Mouse (Mus musculus) brain, adult 2 months (tissue): ENCODE results near the gene Ube2q2.
"Not testable (repeated sequence)": the region's sequence is repeated elsewhere in the genome, so short reads cannot be mapped to it uniquely, and the experiment has no call there.

Experiments used
- DNase-seq: peaks from one replicate; pipeline ENCODE4 v3.0.0; 2011; ENCODE audit warnings: low read depth, low spot score

Gene Ube2q2

GRCm38 (mm10) chr9:55148854-55149498, at the start of gene Ube2q2:
Ube2q2 (plus strand) TSS chr9:55148854.
- peak; percentile 85 for DNase-seq

- no peak for DNase-seq
Observed at GRCm38 (mm10) chr9:55101117-55101516, 47.5 kb upstream of the Ube2q2 start.

- DNase-seq: no peak
Observed at GRCm38 (mm10) chr9:55102186-55102835, 46.3 kb upstream of the Ube2q2 start.

GRCm38 (mm10) chr9:55102931-55103630, 45.6 kb upstream of the Ube2q2 start:
- DNase-seq: no peak

- peak; percentile 95 for DNase-seq
Observed at GRCm38 (mm10) chr9:55110059-55110834, 38.4 kb upstream of the Ube2q2 start.

- DNase-seq: not testable (repeated sequence)
Observed at GRCm38 (mm10) chr9:55110835-55111217, 37.8 kb upstream of the Ube2q2 start.

GRCm38 (mm10) chr9:55114752-55115151, 33.9 kb upstream of the Ube2q2 start:
- peak; percentile 49 for DNase-seq

- no peak for DNase-seq
Observed at GRCm38 (mm10) chr9:55117293-55118055, 31.2 kb upstream of the Ube2q2 start.

GRCm38 (mm10) chr9:55122586-55122985, 26.1 kb upstream of the Ube2q2 start:
- no peak for DNase-seq

- no peak for DNase-seq
Observed at GRCm38 (mm10) chr9:55125735-55126134, 22.9 kb upstream of the Ube2q2 start.

GRCm38 (mm10) chr9:55126295-55126694, 22.4 kb upstream of the Ube2q2 start:
- DNase-seq: no peak

- no peak for DNase-seq
Observed at GRCm38 (mm10) chr9:55131851-55132250, 16.8 kb upstream of the Ube2q2 start.

GRCm38 (mm10) chr9:55136576-55136975, 12.1 kb upstream of the Ube2q2 start:
- DNase-seq: peak; percentile 72

GRCm38 (mm10) chr9:55137112-55137511, 11.5 kb upstream of the Ube2q2 start:
- DNase-seq: no peak

- DNase-seq: peak; percentile 26
Observed at GRCm38 (mm10) chr9:55139958-55140357, 8.7 kb upstream of the Ube2q2 start.

- peak; percentile 69 for DNase-seq
Observed at GRCm38 (mm10) chr9:55149499-55150278, 1.0 kb downstream of the Ube2q2 start.

- peak; percentile 75 for DNase-seq
Observed at GRCm38 (mm10) chr9:55150279-55150726, 1.6 kb downstream of the Ube2q2 start.

- no peak for DNase-seq
Observed at GRCm38 (mm10) chr9:55151096-55151495, 2.4 kb downstream of the Ube2q2 start.

GRCm38 (mm10) chr9:55152935-55153334, 4.3 kb downstream of the Ube2q2 start:
- no peak for DNase-seq
